Mouse (Mus musculus): Measurements from ENCODE around the gene Ece1. TPM values are rescaled to one million over a fixed set of nuclear protein-coding genes. Genes with fewer than 3 reads are reported as not detected.

The Ece1 gene
- polyA plus RNA-seq, 1 experiment, result 69.9 TPM

DNA sequence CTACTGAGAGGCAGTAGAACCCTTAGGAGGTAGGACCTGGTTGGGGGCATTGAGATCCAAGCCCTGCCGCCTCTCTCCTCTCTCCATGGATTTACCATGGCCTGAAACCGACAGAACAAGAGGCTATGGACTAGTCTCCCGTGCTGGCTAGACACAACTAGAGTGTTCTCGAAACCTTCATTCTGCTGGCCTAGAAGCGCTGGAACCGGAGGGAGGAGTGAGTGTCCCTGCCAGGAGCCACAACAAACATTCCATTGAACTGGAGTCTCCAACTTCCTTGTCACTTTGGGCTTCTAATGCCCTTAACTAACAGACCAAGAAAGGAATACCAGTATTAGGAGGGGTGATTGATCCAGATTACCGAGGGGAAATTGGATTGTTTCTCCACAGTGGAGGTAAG is 45.8 kb upstream of the Ece1 start:
- Histone ChIP-seq H3K36me3 (ENCODE audit: control insufficient read depth, insufficient read depth) (no peaks in the 10 kb centered on the region), H3K4me2 (ENCODE audit: low read depth) (no peak overlapping the region), H3ac (ENCODE audit: control insufficient read depth, insufficient read length) (no peak overlapping the region), H3K4me3 (no peak overlapping the region), H3K79me2 (ENCODE audit: control insufficient read depth, insufficient read depth) (no peaks in the 10 kb centered on the region), H3K27me3 (ENCODE audit: control insufficient read depth, insufficient read depth, insufficient read length) (peaks cover 9% of the 10 kb centered on the region)
- TF ChIP-seq E2F4 (IDR thresholded peaks at IDR 0.05; ENCODE audit: insufficient read depth) (no peak), TCF3 (IDR thresholded peaks at IDR 0.05; ENCODE audit: insufficient read length, low read depth) (no peak), POLR2A (IDR thresholded peaks at IDR 0.05; ENCODE audit: insufficient read length, low read depth) (no peak), MYOG (IDR thresholded peaks at IDR 0.05; ENCODE audit: control insufficient read depth in 1 of 3, insufficient read depth in 1 of 3, insufficient read length in 2 of 3, low read depth in 2 of 3) (no peak), SRF (IDR thresholded peaks at IDR 0.05; ENCODE audit: control insufficient read depth, insufficient read length, low read depth) (no peak), MYOD1 (IDR thresholded peaks at IDR 0.05; ENCODE audit: control insufficient read depth in 1 of 3, insufficient read length in 2 of 3, low read depth in 2 of 3) (no peak), POLR2AphosphoS2 (IDR thresholded peaks at IDR 0.05; ENCODE audit: insufficient read length, low read depth) (no peak), USF1 (IDR thresholded peaks at IDR 0.05; ENCODE audit: low read depth) (no peak), MAX (IDR thresholded peaks at IDR 0.05; ENCODE audit: low read depth) (no peak), CEBPB (IDR thresholded peaks at IDR 0.05; ENCODE audit: insufficient read depth, poor library complexity, severe bottlenecking) (no peak), TCF12 (IDR thresholded peaks at IDR 0.05; ENCODE audit: insufficient read depth, poor library complexity, severe bottlenecking) (no peak), REST (IDR thresholded peaks at IDR 0.05; ENCODE audit: insufficient read depth, insufficient read length) (no peak)

- Histone ChIP-seq H3K79me2 (ENCODE audit: control insufficient read depth, insufficient read depth) (no peaks in the 10 kb centered on the region), H3ac (ENCODE audit: control insufficient read depth, insufficient read length) (no peak overlapping the region), H3K4me2 (ENCODE audit: low read depth) (no peak overlapping the region), H3K27me3 (ENCODE audit: control insufficient read depth, insufficient read depth, insufficient read length) (no peaks in the 10 kb centered on the region), H3K4me3 (no peak overlapping the region), H3K36me3 (ENCODE audit: control insufficient read depth, insufficient read depth) (no peaks in the 10 kb centered on the region)
- no peak for TF ChIP-seq POLR2AphosphoS2 (IDR thresholded peaks at IDR 0.05; ENCODE audit: insufficient read length, low read depth)
- no peak for TF ChIP-seq POLR2A (IDR thresholded peaks at IDR 0.05; ENCODE audit: insufficient read length, low read depth)
- no peak for TF ChIP-seq REST (IDR thresholded peaks at IDR 0.05; ENCODE audit: insufficient read depth, insufficient read length)
- no peak for TF ChIP-seq TCF3 (IDR thresholded peaks at IDR 0.05; ENCODE audit: insufficient read length, low read depth)
- no peak for TF ChIP-seq CEBPB (IDR thresholded peaks at IDR 0.05; ENCODE audit: insufficient read depth, poor library complexity, severe bottlenecking)
- TF ChIP-seq E2F4 (IDR thresholded peaks at IDR 0.05; ENCODE audit: insufficient read depth), result no peak
- no peak for TF ChIP-seq MYOD1 (IDR thresholded peaks at IDR 0.05; ENCODE audit: control insufficient read depth in 1 of 3, insufficient read length in 2 of 3, low read depth in 2 of 3)
- TF ChIP-seq MAX (IDR thresholded peaks at IDR 0.05; ENCODE audit: low read depth), result no peak
- no peak for TF ChIP-seq TCF12 (IDR thresholded peaks at IDR 0.05; ENCODE audit: insufficient read depth, poor library complexity, severe bottlenecking)
- TF ChIP-seq USF1 (IDR thresholded peaks at IDR 0.05; ENCODE audit: low read depth), result no peak
- TF ChIP-seq SRF (IDR thresholded peaks at IDR 0.05; ENCODE audit: control insufficient read depth, insufficient read length, low read depth), result no peak
- no peak for TF ChIP-seq MYOG (IDR thresholded peaks at IDR 0.05; ENCODE audit: control insufficient read depth in 1 of 3, insufficient read depth in 1 of 3, insufficient read length in 2 of 3, low read depth in 2 of 3)
These were observed 43.7 kb upstream of the Ece1 start for GRCm38 (mm10) chr4:137818341-137818740.

DNA sequence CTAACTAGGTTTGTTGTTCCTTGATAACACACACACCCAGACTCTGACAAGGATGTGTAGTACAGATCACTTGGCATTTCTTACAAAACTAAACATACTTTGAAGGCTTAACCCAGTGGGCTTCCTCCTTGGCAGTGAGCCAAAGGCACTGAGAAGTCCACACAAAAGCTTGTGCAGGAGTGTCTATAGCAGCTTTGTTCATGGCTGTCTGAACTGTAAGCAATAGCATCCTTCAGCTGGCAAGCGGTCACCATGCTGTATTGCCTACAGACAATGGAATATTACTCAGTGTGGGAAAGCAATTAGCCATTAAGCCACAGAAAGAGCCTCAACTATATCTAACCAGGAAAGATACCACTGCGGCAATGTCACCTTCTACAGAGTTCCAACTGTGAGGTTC is 42.5 kb upstream of the Ece1 start:
- Histone ChIP-seq H3K27me3 (ENCODE audit: control insufficient read depth, insufficient read depth, insufficient read length) (no peaks in the 10 kb centered on the region), H3ac (ENCODE audit: control insufficient read depth, insufficient read length) (no peak overlapping the region), H3K36me3 (ENCODE audit: control insufficient read depth, insufficient read depth) (no peaks in the 10 kb centered on the region), H3K4me3 (no peak overlapping the region), H3K4me2 (ENCODE audit: low read depth) (no peak overlapping the region), H3K79me2 (ENCODE audit: control insufficient read depth, insufficient read depth) (no peaks in the 10 kb centered on the region)
- no peak for TF ChIP-seq MAX (IDR thresholded peaks at IDR 0.05; ENCODE audit: low read depth)
- no peak for TF ChIP-seq REST (IDR thresholded peaks at IDR 0.05; ENCODE audit: insufficient read depth, insufficient read length)
- no peak for TF ChIP-seq MYOD1 (IDR thresholded peaks at IDR 0.05; ENCODE audit: control insufficient read depth in 1 of 3, insufficient read length in 2 of 3, low read depth in 2 of 3)
- no peak for TF ChIP-seq MYOG (IDR thresholded peaks at IDR 0.05; ENCODE audit: control insufficient read depth in 1 of 3, insufficient read depth in 1 of 3, insufficient read length in 2 of 3, low read depth in 2 of 3)
- TF ChIP-seq USF1 (IDR thresholded peaks at IDR 0.05; ENCODE audit: low read depth), result no peak
- TF ChIP-seq TCF12 (IDR thresholded peaks at IDR 0.05; ENCODE audit: insufficient read depth, poor library complexity, severe bottlenecking), result no peak
- no peak for TF ChIP-seq SRF (IDR thresholded peaks at IDR 0.05; ENCODE audit: control insufficient read depth, insufficient read length, low read depth)
- no peak for TF ChIP-seq TCF3 (IDR thresholded peaks at IDR 0.05; ENCODE audit: insufficient read length, low read depth)
- TF ChIP-seq E2F4 (IDR thresholded peaks at IDR 0.05; ENCODE audit: insufficient read depth), result no peak
- TF ChIP-seq CEBPB (IDR thresholded peaks at IDR 0.05; ENCODE audit: insufficient read depth, poor library complexity, severe bottlenecking), result no peak
- no peak for TF ChIP-seq POLR2AphosphoS2 (IDR thresholded peaks at IDR 0.05; ENCODE audit: insufficient read length, low read depth)
- TF ChIP-seq POLR2A (IDR thresholded peaks at IDR 0.05; ENCODE audit: insufficient read length, low read depth), result no peak

DNA sequence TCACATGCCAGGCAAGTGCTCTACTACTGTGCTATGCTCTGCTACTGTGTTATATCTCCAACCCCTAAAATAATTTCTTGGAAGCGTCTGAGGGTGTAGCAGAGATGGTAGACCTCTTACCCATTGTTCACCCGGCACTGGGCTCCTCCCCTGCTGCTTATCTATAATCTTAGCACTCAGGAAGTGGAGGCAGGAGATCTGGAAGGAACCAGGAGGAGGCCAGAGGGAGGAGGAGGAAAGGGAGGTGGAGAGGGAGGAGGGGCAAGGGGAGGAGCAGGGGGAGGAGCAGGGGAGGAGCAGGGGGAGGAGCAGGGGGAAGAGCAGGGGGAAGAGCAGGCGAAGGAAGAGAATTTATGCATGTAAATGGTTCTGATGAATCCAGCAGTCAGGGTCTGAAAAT is 41.3 kb upstream of the Ece1 start:
- Histone ChIP-seq H3K36me3 (ENCODE audit: control insufficient read depth, insufficient read depth) (no peaks in the 10 kb centered on the region), H3K4me2 (ENCODE audit: low read depth) (no peak overlapping the region), H3K79me2 (ENCODE audit: control insufficient read depth, insufficient read depth) (no peaks in the 10 kb centered on the region), H3ac (ENCODE audit: control insufficient read depth, insufficient read length) (no peak overlapping the region), H3K4me3 (no peak overlapping the region), H3K27me3 (ENCODE audit: control insufficient read depth, insufficient read depth, insufficient read length) (no peaks in the 10 kb centered on the region)
- no peak for TF ChIP-seq SRF (IDR thresholded peaks at IDR 0.05; ENCODE audit: control insufficient read depth, insufficient read length, low read depth)
- TF ChIP-seq MYOG (IDR thresholded peaks at IDR 0.05; ENCODE audit: control insufficient read depth in 1 of 3, insufficient read depth in 1 of 3, insufficient read length in 2 of 3, low read depth in 2 of 3), result no peak
- no peak for TF ChIP-seq CEBPB (IDR thresholded peaks at IDR 0.05; ENCODE audit: insufficient read depth, poor library complexity, severe bottlenecking)
- TF ChIP-seq MYOD1 (IDR thresholded peaks at IDR 0.05; ENCODE audit: control insufficient read depth in 1 of 3, insufficient read length in 2 of 3, low read depth in 2 of 3), result no peak
- TF ChIP-seq REST (IDR thresholded peaks at IDR 0.05; ENCODE audit: insufficient read depth, insufficient read length), result no peak
- TF ChIP-seq TCF3 (IDR thresholded peaks at IDR 0.05; ENCODE audit: insufficient read length, low read depth), result no peak
- TF ChIP-seq POLR2AphosphoS2 (IDR thresholded peaks at IDR 0.05; ENCODE audit: insufficient read length, low read depth), result no peak
- TF ChIP-seq E2F4 (IDR thresholded peaks at IDR 0.05; ENCODE audit: insufficient read depth), result no peak
- no peak for TF ChIP-seq TCF12 (IDR thresholded peaks at IDR 0.05; ENCODE audit: insufficient read depth, poor library complexity, severe bottlenecking)
- no peak for TF ChIP-seq MAX (IDR thresholded peaks at IDR 0.05; ENCODE audit: low read depth)
- TF ChIP-seq USF1 (IDR thresholded peaks at IDR 0.05; ENCODE audit: low read depth), result no peak
- no peak for TF ChIP-seq POLR2A (IDR thresholded peaks at IDR 0.05; ENCODE audit: insufficient read length, low read depth)

All from myocyte (in vitro differentiated cells).